Mouse (Mus musculus): ENCODE measurements at regions not wholly inside any gene's neighbourhood (a gene's known extent, or its start where the extent isn't known, plus 50 kb on each side); places are given as distances from the start of the nearest gene placed in this dataset.

- no peak for DNase-seq (ENCODE audit: low spot score)
Observed at GRCm38 (mm10) chr1:82168158-82168557, 64.8 kb upstream of the Gm9747 start.

DNA sequence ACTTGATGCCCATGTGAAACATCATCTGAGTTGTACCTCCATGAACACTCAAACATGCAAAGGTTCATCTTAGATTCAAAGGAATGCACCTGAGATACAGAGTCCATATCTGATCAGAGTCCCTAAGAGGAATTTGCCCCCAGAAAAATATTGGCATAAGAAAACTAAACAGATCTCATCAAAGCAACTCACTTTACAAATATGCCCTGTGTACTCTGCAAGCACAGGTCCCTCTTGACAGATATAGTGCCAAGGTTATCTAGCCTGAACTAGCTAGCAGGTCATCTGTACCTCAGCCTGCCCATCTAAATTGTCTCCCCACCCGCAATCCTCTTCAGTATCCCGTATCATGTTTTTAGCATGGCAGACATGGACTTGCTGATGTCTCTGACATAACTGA is 64.0 kb upstream of the Gm9747 start:
- DNase-seq (ENCODE audit: low spot score), result no peak

DNA sequence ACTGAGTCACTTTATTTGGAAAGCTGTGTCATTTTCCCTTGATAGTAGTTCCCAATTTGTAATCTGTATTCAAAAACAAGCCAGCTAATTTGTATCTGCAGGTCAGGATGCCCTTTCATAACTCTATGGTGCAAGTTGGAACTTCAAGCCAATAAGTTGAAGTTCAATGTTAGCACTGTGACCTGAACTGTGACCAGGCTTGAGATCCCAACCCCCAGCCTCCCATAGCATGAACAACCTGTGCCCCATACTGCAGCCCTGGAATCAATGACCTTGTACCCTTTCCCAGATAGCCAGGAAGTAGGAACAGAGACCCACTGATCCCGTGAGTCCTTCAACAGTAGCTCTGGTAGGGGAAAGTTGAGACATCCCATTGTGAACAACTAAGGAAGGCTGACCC is 52.5 kb upstream of the Gm9747 start:
- DNase-seq (ENCODE audit: low spot score), result no peak

Measured in MN1 (cell line).